Mouse (Mus musculus) cerebellum, adult (tissue): ENCODE results near the gene Gm20708.
A peak's percentile ranks its signal among the peaks of the same experiment; 100 is the strongest.
"Not testable (repeated sequence)": the region's sequence is repeated elsewhere in the genome, so short reads cannot be mapped to it uniquely, and the experiment has no call there.

Experiments used
- ATAC-seq: cut with Nextera tagmentation; 2 replicates; pipeline ENCODE4 v1.9.2; 2017; ENCODE audit warnings: mild to moderate bottlenecking, moderate library complexity, mixed read lengths; ENCODE audit not compliant: insufficient number of reproducible peaks, low FRiP score, low TSS enrichment

Gm20708 gene

GRCm38 (mm10) chr11:117803166-117803688, 6.2 kb upstream of the Gm20708 start:
- no peak for ATAC-seq

DNA sequence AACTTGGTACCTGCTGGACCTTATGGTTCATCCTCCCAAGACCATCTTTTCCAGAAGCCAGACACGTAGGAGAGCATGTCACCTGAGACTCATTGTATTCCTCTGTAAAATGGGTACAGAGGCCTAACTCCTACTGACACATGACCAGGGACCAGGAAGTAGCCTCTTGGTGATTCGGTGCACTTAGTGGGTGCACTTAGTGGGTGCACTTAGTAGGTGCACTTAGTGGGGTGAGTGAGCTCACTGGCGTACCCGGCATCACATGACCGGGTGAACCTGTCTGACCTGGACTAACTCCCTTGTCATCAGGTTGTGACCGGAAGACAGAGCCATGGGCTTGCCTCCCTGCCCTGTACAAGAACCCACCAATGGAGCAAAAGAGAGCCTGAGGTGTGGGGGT, 2.7 kb upstream of the Gm20708 start:
- no peak for ATAC-seq

GRCm38 (mm10) chr11:117810401-117811046, 1.1 kb downstream of the Gm20708 start:
- ATAC-seq: no peak

GRCm38 (mm10) chr11:117813867-117814266, 4.4 kb downstream of the Gm20708 start:
- ATAC-seq: no peak

DNA sequence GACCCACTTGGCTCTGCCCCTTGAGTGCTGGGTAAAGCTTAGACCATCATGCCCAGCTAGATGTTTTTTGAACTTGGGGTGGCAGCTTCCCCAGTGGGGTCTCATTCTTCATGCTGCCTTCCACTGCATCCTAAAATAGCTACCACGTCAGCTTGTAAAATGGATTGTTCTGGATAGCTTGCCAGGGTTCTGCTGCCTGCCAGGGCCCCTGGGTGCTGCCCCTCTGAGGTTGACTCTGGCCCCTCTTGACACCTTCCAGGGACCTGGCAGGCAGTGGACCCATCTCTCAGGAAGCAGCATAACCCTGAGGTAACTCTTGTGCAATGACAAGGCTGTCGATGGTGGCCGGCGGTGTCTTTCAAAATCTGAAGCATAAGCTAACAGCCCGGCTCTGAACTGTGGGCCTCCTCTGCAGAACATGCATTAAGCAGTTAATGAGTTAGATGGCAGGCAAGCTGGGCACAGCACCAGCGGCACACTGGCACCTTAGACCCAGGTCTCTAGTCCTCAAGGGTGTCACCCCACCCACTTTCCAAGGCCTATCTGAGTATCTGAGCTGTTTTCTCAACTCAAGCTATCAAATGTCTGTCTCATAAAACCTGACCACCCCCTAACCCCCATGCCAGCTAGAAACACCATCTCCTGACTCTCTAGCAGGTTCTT, 5.4 kb downstream of the Gm20708 start:
- ATAC-seq: no peak

- not testable (repeated sequence) for ATAC-seq
These were observed 6.4 kb downstream of the Gm20708 start for GRCm38 (mm10) chr11:117815850-117816249.

DNA sequence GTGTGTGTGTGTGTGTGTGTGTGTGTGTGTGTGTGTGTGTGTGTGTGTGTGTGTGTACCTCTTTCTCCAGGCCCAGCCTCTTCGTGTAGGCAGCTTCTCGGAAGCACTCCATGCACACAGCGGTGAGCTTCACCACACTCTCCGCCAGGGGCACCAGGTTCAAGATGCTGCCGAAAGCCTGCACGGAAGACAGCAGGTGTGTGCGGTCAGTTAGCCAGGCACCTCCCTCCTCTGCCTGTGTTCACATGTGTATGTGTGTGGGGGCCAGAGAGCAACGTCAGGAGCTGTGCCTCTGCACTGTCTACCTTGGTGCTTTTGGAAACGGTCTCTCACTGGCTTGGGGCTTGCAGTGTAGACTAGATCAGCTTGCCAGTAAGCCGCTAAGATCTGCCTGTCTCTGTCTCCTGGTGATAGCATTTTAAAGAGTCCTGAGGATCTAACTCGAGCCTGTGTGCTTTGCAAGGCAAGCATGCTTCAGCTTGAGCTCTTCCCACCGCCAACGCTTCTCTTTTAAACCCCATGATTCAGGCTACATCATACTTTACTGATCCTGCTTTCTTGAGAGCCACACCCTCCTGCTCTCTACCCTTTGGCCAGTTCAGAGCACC, 7.0 kb downstream of the Gm20708 start:
- ATAC-seq: no peak

DNA sequence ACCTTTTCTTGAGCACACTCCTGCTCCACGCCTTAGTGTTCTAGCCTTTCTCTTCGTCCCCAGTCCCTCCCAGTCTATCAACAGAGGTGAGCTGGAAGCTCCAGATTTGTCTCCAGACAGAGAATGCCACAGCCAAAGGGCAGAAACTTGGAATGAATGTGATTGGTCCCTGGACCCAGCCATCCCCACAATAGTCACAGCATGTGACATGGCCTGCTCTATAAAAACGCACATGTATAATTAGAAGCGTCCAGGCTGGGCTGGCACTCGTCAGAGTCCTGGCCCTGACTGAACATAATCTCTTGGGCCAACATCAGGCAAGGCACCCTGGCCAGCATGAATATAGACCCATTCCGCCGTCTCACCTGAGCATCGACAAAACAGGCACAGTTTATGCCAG, 9.6 kb downstream of the Gm20708 start:
- no peak for ATAC-seq

DNA sequence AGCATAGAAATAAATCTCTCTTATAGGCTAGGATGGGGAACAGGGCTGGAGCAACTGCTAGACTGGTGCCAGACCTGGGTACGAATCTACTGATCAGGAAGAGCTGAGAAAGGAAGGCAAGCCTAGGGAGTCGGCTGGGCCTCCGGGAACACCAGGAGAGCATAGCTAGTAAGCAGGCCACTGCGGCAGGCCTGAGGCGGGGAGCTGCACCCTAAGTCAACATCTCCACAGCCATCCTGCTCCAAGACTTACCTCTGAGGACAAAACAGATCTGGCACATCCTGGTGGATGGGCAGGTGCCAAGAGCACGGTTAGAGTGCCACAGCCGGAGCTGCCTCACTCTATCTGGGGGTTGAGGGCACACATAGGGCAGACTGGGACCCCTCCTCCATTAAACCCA, 10.7 kb downstream of the Gm20708 start:
- ATAC-seq: no peak

GRCm38 (mm10) chr11:117821868-117822267, 12.4 kb downstream of the Gm20708 start:
- no peak for ATAC-seq

GRCm38 (mm10) chr11:117822728-117823241, 13.3 kb downstream of the Gm20708 start:
- ATAC-seq: no peak

DNA sequence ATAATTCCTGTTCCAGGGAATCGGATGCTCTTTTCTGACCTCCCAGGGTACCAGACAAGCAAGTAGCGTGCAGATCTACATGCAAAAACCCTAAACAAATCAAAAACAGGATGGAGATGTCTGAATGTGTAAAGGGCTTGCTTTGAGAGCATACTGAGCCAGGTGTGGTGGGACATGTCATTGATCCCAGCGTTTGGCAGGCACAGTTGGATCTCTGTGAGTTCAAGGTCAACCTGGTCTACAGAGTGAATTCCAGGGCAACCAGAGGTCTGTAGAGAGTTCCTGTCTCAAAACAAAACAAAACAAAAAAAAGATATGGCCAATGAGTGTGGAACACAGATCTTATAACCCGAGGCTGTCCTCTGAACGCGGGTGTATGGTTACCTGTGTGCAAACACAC, 13.9 kb downstream of the Gm20708 start:
- ATAC-seq: no peak

GRCm38 (mm10) chr11:117824060-117824969, 14.8 kb downstream of the Gm20708 start:
- ATAC-seq: 0 out of 2 replicates have a peak, but pooled peaks have one; percentile 69

DNA sequence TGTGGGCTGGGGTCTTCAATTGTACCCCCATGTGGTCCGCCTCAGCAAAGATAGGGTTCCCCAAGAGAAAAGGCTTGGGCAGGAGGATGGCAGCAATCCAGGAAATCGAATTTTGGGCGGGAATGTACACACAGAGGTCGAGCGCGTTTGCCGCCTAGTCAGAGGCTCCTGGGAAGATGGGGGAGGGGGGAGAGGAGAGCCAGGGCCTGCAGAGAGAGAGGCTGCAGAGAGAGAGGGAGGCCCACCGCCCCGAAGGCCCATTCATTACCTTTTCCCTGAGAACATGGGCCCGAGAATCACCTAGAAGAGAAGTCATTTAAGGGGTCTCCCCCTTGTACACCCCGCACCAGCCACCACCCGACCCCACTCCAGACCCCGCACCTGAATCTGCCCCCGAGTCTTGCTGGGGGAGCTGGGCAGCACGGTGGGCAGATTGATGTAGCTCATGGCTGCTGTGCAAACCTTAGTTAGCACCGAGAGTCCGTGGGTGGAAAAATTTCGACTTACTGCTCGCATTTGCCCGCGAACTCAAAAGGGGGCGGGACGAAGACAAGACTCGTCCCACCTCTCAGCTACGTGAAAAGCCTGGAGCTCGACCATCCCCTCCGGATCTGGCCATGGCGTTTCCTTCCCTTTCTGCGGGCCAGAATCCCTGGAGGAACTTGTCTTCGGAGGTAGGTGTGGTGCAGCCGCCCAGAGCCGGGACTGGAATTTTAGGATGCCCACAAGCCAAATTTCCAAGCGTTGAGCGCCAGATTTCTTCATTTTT, 16.0 kb downstream of the Gm20708 start, which contains the start of the genes Afmid and Tk1:
Gene Afmid (plus strand): TSS at position 592 of the 769 bp plus-strand sequence.
Gene Tk1 (minus strand): TSS at position 760 of the 769 bp plus-strand sequence.
- ATAC-seq: no peak

DNA sequence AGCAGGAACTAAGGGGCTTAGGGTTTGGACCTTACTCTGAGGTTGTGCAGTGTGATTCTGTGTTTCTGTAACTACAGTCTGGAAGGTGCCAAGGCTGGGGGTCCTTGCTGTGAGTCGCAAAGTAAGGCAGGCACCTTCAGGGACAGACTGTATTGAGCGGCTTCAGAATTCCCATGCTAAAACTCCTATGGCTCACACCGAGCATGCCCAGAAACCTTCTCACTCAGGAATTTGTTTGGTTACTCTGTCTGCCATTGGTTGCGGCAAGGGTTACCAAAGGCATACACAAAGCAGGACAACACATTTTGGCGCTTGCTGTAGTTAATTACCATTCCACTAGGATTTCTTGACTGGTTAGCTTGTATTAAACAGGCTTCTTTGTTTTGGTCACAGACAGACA, 16.7 kb downstream of the Gm20708 start:
- ATAC-seq: no peak

GRCm38 (mm10) chr11:117826916-117827315, 17.4 kb downstream of the Gm20708 start:
- no peak for ATAC-seq

DNA sequence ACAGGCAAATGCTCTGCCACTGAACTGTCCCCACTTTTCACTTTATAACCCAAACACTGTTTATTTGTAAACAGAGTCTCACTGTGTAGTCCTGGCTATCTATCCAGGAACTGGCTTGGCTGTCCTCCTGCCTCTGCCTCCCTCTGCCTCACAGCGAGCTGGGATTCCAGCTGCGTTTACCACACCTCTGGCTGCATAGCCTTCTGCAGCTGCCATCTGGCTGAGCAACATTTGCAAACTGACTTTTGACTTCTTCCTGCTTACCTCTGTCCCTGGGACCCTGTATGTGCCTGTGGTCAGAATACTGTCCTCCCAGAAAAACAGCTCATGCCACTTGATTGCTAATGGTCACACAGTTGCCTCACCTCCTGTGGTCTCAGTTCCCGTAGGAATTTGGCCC, 17.9 kb downstream of the Gm20708 start:
- ATAC-seq: no peak

DNA sequence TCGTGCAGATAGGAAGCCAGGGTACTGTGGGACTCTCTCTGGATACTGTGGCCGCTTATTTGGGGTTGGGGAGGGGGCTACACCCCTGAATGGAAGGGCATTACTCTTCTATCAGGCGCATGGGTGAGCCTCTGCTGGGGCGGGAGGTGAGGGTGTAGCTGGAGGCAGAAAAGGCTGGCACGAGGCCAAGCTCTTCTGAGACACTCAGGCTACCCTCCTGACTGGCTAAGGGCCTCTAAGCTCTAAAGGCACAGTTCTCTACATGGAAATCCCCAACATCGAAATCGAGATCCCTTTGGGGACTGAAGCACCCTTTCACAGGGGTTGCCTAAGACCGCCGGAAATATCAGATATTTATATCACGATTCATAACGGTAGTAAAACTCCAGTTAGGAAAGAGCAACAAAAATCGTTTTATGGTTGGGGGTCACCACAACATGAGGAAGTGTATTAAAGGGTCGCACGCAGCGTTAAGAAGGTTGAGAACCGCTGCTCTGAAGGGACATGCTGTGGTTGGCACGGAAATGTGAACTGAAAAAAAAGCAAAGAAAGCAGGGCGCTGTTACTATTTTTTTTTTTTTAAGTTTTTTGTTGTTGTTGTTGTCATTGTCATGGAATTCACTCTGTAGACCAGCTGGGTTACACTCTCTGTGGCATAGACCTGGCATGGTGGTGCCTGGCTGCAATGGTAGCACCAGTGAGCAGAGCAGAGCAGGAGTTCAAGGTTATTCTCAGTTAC, 18.9 kb downstream of the Gm20708 start:
- no peak for ATAC-seq
